Mouse (Mus musculus) heart, adult 2 months (tissue): Measurements from ENCODE around the gene Chd9.
A peak's percentile ranks its signal among the peaks of the same experiment; 100 is the strongest.

Source experiments
- CTCF ChIP-seq: fragments of 200-600 bp; IDR thresholded peaks from 2 replicates; pipeline ENCODE4 v1.8.1; 2022; ENCODE audit warnings: antibody characterized with exemption, mild to moderate bottlenecking, moderate library complexity
- POLR2A ChIP-seq: fragments of 200-500 bp; IDR thresholded peaks from 2 replicates; pipeline ENCODE4 v1.6.1; 2011; ENCODE audit warnings: mild to moderate bottlenecking, low read depth, low read length, control low read depth; ENCODE audit not compliant: insufficient read depth

- peak; percentile 79 for TF ChIP-seq POLR2A
- TF ChIP-seq CTCF: no peak
These were observed 242.2 kb downstream of the Chd9 start for GRCm38 (mm10) chr8:91070275-91070859.
